Mouse (Mus musculus): ENCODE data around the gene Cyp2w1. TPM values are rescaled to one million over a fixed set of nuclear protein-coding genes. Genes with fewer than 3 reads are reported as not detected.

Cyp2w1 gene
- not detected in 2 replicates for polyA plus RNA-seq (2014; fragmentation: Nextera tagmentation; extraction: Ambion mirVana)

DNA sequence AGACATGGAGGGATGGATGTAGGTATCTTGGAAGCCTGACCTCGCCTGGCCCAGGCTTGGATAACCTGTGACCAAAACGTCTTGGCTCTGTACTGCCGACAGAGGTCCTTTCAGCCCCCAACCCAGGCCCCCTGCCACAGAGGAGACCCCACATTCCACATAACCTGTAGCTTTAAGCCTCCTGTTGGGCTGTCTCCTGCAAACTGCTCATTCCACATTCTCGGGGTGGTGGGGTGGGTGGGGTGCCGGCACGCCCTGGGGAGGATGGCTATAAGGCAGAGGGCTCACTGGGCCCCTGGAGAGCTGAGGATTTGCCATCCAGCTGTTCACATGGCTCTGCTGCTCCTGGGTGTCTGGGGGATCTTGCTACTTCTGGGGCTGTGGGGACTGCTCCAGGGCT lies at the start of gene Cyp2w1:
TSS of gene Cyp2w1 (plus strand) at position 301 of the 400 bp plus-strand sequence.
- 60% methylated on average over 6 of the region's 6 CpGs for WGBS

GRCm38 (mm10) chr5:139303646-139304061 lies 48.8 kb upstream of the Cyp2w1 start:
- ATAC-seq (replicated peaks; ENCODE audit: low FRiP score): no peak
- Histone ChIP-seq H3K4me1 (replicated peaks; ENCODE audit: control insufficient read depth, insufficient read depth, low read length) (no peaks in the 10 kb centered on the region), H3K4me2 (ENCODE audit: low read depth, low read length, severe bottlenecking) (no peak overlapping the region), H3K9me3 (ENCODE audit: control insufficient read depth, low read length) (no peaks in the 10 kb centered on the region), H3K27me3 (ENCODE audit: control insufficient read depth, insufficient read depth, low read length) (no peaks in the 10 kb centered on the region), H3K4me3 (ENCODE audit: low read depth, low read length) (no peak overlapping the region), H3K27ac (ENCODE audit: low read depth, low read length) (no peak overlapping the region), H3K36me3 (ENCODE audit: control insufficient read depth, insufficient read depth, low read length) (no peaks in the 10 kb centered on the region), H3K9ac (ENCODE audit: low read length) (no peak overlapping the region)
- WGBS: 90% methylated on average over 9 of the region's 9 CpGs
- no peak for DNase-seq (ENCODE audit: low spot score)

More for the DNA sequence above, at the start of gene Cyp2w1:
- Histone ChIP-seq H3K9ac (ENCODE audit: low read length) (no peak within 1 kb of the TSS), H3K4me1 (replicated peaks; ENCODE audit: control insufficient read depth, insufficient read depth, low read length) (0 out of 2 replicates have a peak, but pooled peaks cover 2% of the 10 kb centered on the region), H3K36me3 (ENCODE audit: control insufficient read depth, insufficient read depth, low read length) (no peaks in the 10 kb centered on the region), H3K4me3 (ENCODE audit: low read depth, low read length) (no peak within 1 kb of the TSS), H3K9me3 (ENCODE audit: control insufficient read depth, low read length) (no peaks in the 10 kb centered on the region), H3K4me2 (ENCODE audit: low read depth, low read length, severe bottlenecking) (no peak within 1 kb of the TSS), H3K27me3 (ENCODE audit: control insufficient read depth, insufficient read depth, low read length) (no peaks in the 10 kb centered on the region), H3K27ac (ENCODE audit: low read depth, low read length) (no peak within 1 kb of the TSS)
- ATAC-seq (replicated peaks; ENCODE audit: low FRiP score) (no peak), DNase-seq (ENCODE audit: low spot score) (no peak)

DNA sequence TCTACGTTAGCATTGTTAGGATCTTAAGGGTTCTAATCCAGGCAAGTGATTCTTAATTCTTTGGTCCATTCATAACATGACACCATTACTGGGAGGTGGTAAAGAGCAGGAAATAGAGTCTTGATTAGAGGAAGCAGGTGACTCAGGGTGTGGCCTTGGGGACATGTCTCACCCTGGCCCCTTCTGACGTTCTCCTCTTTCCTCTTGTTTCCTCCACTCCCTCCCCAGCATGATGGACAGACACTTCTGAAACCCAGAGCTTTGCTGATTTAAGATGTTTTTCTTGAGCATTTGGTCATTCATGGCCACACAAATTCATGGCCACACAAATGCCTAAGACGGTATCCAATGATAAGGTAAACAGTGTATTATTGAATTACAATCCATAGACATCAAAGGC lies 42.5 kb upstream of the Cyp2w1 start:
- no peaks in the 10 kb centered on the region for H3K9me3 ChIP-seq (ENCODE audit: control insufficient read depth, low read length)
- DNase-seq (ENCODE audit: low spot score) (no peak), ATAC-seq (replicated peaks; ENCODE audit: low FRiP score) (no peak)
- H3K36me3 ChIP-seq (ENCODE audit: control insufficient read depth, insufficient read depth, low read length): no peaks in the 10 kb centered on the region
- H3K4me3 ChIP-seq (ENCODE audit: low read depth, low read length): no peak overlapping the region
- H3K27ac ChIP-seq (ENCODE audit: low read depth, low read length): no peak overlapping the region
- H3K27me3 ChIP-seq (ENCODE audit: control insufficient read depth, insufficient read depth, low read length): no peaks in the 10 kb centered on the region
- H3K9ac ChIP-seq (ENCODE audit: low read length): no peak overlapping the region
- 74% methylated on average over 3 of the region's 3 CpGs for WGBS
- no peaks in the 10 kb centered on the region for H3K4me1 ChIP-seq (replicated peaks; ENCODE audit: control insufficient read depth, insufficient read depth, low read length)
- H3K4me2 ChIP-seq (ENCODE audit: low read depth, low read length, severe bottlenecking): no peak overlapping the region

DNA sequence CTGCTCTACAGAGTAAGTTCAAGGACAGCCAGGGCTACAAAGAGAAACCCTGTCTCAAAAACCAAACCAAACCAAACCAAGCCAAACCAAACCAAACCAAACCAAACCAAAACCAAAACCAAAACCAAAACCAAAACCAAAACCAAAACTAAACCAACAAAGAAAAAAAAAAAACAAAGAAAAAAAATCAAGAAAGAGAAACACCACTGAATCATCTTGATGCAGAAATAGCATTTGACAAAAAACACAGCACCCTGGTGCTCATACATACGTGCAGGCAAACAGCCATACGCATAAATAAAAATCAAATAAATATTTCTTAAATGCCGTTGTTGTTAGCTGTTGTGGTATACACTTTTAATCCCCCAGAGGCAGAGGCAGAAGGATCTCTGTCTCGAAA lies 41.9 kb upstream of the Cyp2w1 start:
- no peak for ATAC-seq (replicated peaks; ENCODE audit: low FRiP score)
- no peaks in the 10 kb centered on the region for H3K27me3 ChIP-seq (ENCODE audit: control insufficient read depth, insufficient read depth, low read length)
- no peaks in the 10 kb centered on the region for H3K36me3 ChIP-seq (ENCODE audit: control insufficient read depth, insufficient read depth, low read length)
- 90% methylated on average over 4 of the region's 4 CpGs for WGBS
- no peak overlapping the region for H3K4me3 ChIP-seq (ENCODE audit: low read depth, low read length)
- DNase-seq (ENCODE audit: low spot score): no peak
- H3K4me1 ChIP-seq (replicated peaks; ENCODE audit: control insufficient read depth, insufficient read depth, low read length): no peaks in the 10 kb centered on the region
- H3K9ac ChIP-seq (ENCODE audit: low read length): no peak overlapping the region
- no peak overlapping the region for H3K4me2 ChIP-seq (ENCODE audit: low read depth, low read length, severe bottlenecking)
- no peaks in the 10 kb centered on the region for H3K9me3 ChIP-seq (ENCODE audit: control insufficient read depth, low read length)
- no peak overlapping the region for H3K27ac ChIP-seq (ENCODE audit: low read depth, low read length)

DNA sequence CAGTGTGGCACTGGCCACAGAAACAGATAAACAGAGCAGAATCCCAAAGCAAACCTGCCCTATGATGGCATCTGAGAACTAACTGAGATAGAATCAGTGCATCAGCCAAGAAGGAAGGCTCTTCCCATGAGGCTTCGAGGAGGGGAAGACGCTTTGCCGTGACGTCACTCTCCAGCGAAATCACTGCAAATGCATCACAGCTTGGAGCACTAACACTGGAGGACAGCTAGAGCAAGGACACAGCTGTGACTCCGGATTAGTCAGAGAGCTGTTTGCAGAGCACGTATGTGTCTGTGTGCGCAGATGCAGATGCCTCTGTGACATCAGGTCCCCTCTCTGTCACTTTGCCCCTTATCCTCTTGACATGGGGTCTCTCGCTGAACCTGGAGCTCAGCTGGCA lies 40.6 kb upstream of the Cyp2w1 start:
- H3K36me3 ChIP-seq (ENCODE audit: control insufficient read depth, insufficient read depth, low read length): no peaks in the 10 kb centered on the region
- DNase-seq (ENCODE audit: low spot score): no peak
- no peak overlapping the region for H3K27ac ChIP-seq (ENCODE audit: low read depth, low read length)
- ATAC-seq (replicated peaks; ENCODE audit: low FRiP score): no peak
- WGBS: 86% methylated on average over 9 of the region's 9 CpGs
- H3K4me3 ChIP-seq (ENCODE audit: low read depth, low read length): no peak overlapping the region
- H3K4me1 ChIP-seq (replicated peaks; ENCODE audit: control insufficient read depth, insufficient read depth, low read length): no peaks in the 10 kb centered on the region
- H3K9me3 ChIP-seq (ENCODE audit: control insufficient read depth, low read length): no peaks in the 10 kb centered on the region
- H3K9ac ChIP-seq (ENCODE audit: low read length): no peak overlapping the region
- H3K4me2 ChIP-seq (ENCODE audit: low read depth, low read length, severe bottlenecking): no peak overlapping the region
- H3K27me3 ChIP-seq (ENCODE audit: control insufficient read depth, insufficient read depth, low read length): no peaks in the 10 kb centered on the region

DNA sequence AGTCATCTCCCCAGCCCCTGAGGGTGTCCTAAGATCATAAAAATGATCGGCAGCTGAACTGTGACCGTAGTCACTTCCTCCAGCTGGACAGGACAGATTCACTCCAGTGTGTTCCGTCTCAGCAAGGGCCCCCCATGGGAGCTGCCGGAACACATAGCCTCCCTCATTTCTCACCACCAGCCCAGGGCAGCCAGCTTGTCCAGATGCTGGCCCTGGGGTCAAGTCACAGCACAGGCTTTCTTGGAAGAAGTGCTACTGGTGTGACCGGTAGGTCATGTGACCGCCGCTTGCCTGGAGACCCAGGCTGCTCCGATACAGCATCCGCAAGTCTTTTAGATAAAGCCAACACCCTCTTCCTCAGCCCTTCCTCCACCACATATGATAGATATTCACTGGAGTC lies 38.9 kb upstream of the Cyp2w1 start:
- no peak overlapping the region for H3K4me2 ChIP-seq (ENCODE audit: low read depth, low read length, severe bottlenecking)
- no peak for ATAC-seq (replicated peaks; ENCODE audit: low FRiP score)
- no peak overlapping the region for H3K4me3 ChIP-seq (ENCODE audit: low read depth, low read length)
- H3K36me3 ChIP-seq (ENCODE audit: control insufficient read depth, insufficient read depth, low read length): no peaks in the 10 kb centered on the region
- no peaks in the 10 kb centered on the region for H3K4me1 ChIP-seq (replicated peaks; ENCODE audit: control insufficient read depth, insufficient read depth, low read length)
- H3K9ac ChIP-seq (ENCODE audit: low read length): no peak overlapping the region
- 87% methylated on average over 9 of the region's 9 CpGs for WGBS
- no peaks in the 10 kb centered on the region for H3K9me3 ChIP-seq (ENCODE audit: control insufficient read depth, low read length)
- H3K27ac ChIP-seq (ENCODE audit: low read depth, low read length): no peak overlapping the region
- DNase-seq (ENCODE audit: low spot score): no peak
- H3K27me3 ChIP-seq (ENCODE audit: control insufficient read depth, insufficient read depth, low read length): no peaks in the 10 kb centered on the region

- Histone ChIP-seq H3K4me3 (ENCODE audit: low read depth, low read length) (no peak overlapping the region), H3K27ac (ENCODE audit: low read depth, low read length) (no peak overlapping the region), H3K9me3 (ENCODE audit: control insufficient read depth, low read length) (no peaks in the 10 kb centered on the region), H3K36me3 (ENCODE audit: control insufficient read depth, insufficient read depth, low read length) (no peaks in the 10 kb centered on the region), H3K27me3 (ENCODE audit: control insufficient read depth, insufficient read depth, low read length) (no peaks in the 10 kb centered on the region), H3K4me2 (ENCODE audit: low read depth, low read length, severe bottlenecking) (no peak overlapping the region), H3K9ac (ENCODE audit: low read length) (no peak overlapping the region), H3K4me1 (replicated peaks; ENCODE audit: control insufficient read depth, insufficient read depth, low read length) (no peaks in the 10 kb centered on the region)
- ATAC-seq (replicated peaks; ENCODE audit: low FRiP score): no peak
- DNase-seq (ENCODE audit: low spot score): no peak
- WGBS: 84% methylated on average over 12 of the region's 12 CpGs
Observed at GRCm38 (mm10) chr5:139314941-139315642, 37.3 kb upstream of the Cyp2w1 start.

DNA sequence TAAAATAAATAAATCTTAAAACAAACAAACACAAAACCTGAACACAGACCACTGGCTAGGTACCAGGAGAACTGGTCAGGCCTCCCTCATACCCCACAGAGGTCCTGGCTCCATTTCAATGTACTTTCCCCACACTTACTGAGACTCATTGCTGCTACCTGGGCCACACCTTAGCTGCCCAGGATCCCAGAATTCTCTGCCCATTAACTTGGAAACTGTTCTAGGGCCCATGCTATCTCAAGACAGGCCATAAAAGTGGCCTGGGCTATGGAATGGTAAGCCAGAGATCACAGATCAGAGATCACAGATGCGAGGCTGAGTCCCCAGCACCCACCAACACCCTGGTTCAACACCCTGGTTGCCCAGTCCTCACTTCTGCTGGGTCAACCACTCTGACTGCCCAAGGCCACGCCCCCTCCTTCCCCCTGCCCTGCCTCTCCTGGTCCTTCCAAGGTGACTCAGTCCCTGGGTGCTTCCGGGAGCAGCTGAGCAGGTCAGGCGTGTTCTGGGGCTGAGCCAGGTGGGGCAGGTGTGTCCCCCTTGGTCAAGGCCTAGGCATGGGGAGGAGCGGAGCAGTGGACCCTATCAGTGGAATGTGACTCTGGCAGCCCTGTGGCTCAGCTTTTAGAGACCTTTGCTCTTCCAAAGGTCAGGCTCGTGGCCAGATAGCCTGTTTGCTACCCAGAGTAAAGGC lies 35.3 kb upstream of the Cyp2w1 start:
- Histone ChIP-seq H3K4me1 (replicated peaks; ENCODE audit: control insufficient read depth, insufficient read depth, low read length) (no peaks in the 10 kb centered on the region), H3K4me2 (ENCODE audit: low read depth, low read length, severe bottlenecking) (no peak overlapping the region), H3K27me3 (ENCODE audit: control insufficient read depth, insufficient read depth, low read length) (no peaks in the 10 kb centered on the region), H3K36me3 (ENCODE audit: control insufficient read depth, insufficient read depth, low read length) (no peaks in the 10 kb centered on the region), H3K9ac (ENCODE audit: low read length) (no peak overlapping the region), H3K27ac (ENCODE audit: low read depth, low read length) (no peak overlapping the region), H3K9me3 (ENCODE audit: control insufficient read depth, low read length) (no peaks in the 10 kb centered on the region), H3K4me3 (ENCODE audit: low read depth, low read length) (no peak overlapping the region)
- no peak for DNase-seq (ENCODE audit: low spot score)
- ATAC-seq (replicated peaks; ENCODE audit: low FRiP score): no peak
- WGBS: 69% methylated on average over 6 of the region's 6 CpGs
